Mouse (Mus musculus) adrenal gland, postnatal 25 days (tissue): ENCODE data around the gene Arhgap24. TPM values are rescaled to one million over a fixed set of nuclear protein-coding genes. Genes with fewer than 3 reads are reported as not detected.
A peak's percentile ranks its signal among the peaks of the same experiment; 100 is the strongest.

Experiments
- DNase-seq: peaks from one replicate; pipeline ENCODE4 v3.0.0; 2021; ENCODE audit warnings: mixed read lengths
- total RNA-seq: library from RNA; stranded (reverse); gene quantifications from 2 replicates; pipeline ENCODE4 v1.2.3, GENCODE M21; 2021

The Arhgap24 gene
- total RNA-seq, 1 experiment from 2014 or later = 10.6 TPM

- no peak for DNase-seq
Observed at GRCm38 (mm10) chr5:102898301-102898700, 417.1 kb downstream of the Arhgap24 start.

GRCm38 (mm10) chr5:102899680-102900215 lies 418.6 kb downstream of the Arhgap24 start:
- peak; percentile 2 for DNase-seq

GRCm38 (mm10) chr5:102901176-102901575 lies 420.0 kb downstream of the Arhgap24 start:
- DNase-seq = no peak

GRCm38 (mm10) chr5:102903487-102903886 lies 422.3 kb downstream of the Arhgap24 start:
- no peak for DNase-seq

- DNase-seq = no peak
Observed at GRCm38 (mm10) chr5:102904066-102904465, 422.9 kb downstream of the Arhgap24 start.

- DNase-seq = no peak
Observed at GRCm38 (mm10) chr5:102905441-102906211, 424.4 kb downstream of the Arhgap24 start.

DNA sequence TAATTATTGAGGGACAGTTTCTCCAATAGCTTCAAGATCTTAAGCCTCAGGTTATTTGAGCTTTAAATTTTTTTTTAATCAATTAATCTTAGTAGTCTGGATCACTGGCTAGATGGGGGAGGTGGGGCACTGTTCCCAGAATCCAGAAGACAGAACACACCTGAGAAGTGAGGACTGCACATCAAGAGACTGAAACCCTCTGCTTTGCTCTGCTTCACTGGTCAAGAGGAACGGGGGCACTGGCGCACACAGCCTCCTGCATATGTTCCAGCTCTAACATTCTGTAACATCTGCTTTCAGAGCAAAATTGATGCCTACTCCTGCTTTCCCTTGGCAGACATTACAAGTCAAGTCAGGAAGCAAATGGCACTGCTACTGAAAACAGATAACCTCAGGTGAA lies 439.0 kb downstream of the Arhgap24 start:
- no peak for DNase-seq

- no peak for DNase-seq
Observed at GRCm38 (mm10) chr5:102926786-102927185, 445.6 kb downstream of the Arhgap24 start.

DNA sequence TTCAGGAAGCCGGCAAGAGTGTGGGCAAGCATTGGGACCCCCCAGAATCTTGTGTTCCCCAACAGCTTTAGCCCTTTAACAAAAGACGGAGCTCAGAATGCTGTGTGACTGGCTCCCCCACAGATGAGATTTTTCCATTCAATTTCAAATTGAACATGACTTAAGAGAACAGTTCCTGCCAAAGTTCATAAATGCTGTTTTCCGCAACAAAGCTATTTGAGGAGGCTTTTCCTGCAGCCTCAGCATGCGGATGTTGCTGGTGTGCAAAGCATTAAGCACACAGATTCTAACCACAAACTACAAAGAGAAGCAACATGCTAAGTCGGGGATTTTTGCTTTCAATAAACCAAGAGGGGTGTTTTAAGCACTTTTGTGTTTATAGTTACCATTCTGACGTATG lies 449.0 kb downstream of the Arhgap24 start:
- DNase-seq = no peak

- DNase-seq = peak; percentile 13
Observed at GRCm38 (mm10) chr5:102943864-102944630, 462.9 kb downstream of the Arhgap24 start.

DNA sequence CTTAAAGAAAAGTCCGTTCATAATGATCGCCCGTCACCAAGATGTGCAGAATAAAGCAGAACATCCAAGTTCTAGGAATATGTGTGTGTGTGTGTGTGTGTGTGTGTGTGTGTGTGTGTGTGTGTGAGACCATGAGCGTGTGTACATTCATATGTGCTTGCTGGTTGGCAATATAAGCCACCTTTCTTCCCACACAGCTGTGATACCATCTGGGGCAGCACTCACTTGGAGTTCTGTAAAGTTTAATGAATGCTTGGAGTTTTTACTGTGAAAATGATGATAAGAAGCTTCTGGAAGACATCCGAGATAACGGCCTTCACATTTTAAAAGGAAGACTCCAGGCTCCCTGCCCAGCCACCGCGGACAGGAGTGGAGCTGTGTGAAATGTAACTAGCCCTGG lies 465.4 kb downstream of the Arhgap24 start:
- no peak for DNase-seq

- no peak for DNase-seq
Observed at GRCm38 (mm10) chr5:102947061-102947711, 466.0 kb downstream of the Arhgap24 start.
